Mouse (Mus musculus) cerebellum, adult 2 months (tissue): ENCODE results near the gene Rbm33.

Experiments
- CTCF ChIP-seq: fragments of 200-500 bp; IDR thresholded peaks from 2 replicates; pipeline ENCODE4 v1.5.1; 2011; ENCODE audit warnings: low read depth, mild to moderate bottlenecking, control low read depth, low read length, moderate library complexity, borderline replicate concordance; ENCODE audit not compliant: insufficient read depth
- POLR2A ChIP-seq: fragments of 200-500 bp; IDR thresholded peaks from 2 replicates; pipeline ENCODE4 v1.6.1; 2011; ENCODE audit warnings: low read length, control low read depth, borderline replicate concordance; ENCODE audit not compliant: insufficient read depth

DNA sequence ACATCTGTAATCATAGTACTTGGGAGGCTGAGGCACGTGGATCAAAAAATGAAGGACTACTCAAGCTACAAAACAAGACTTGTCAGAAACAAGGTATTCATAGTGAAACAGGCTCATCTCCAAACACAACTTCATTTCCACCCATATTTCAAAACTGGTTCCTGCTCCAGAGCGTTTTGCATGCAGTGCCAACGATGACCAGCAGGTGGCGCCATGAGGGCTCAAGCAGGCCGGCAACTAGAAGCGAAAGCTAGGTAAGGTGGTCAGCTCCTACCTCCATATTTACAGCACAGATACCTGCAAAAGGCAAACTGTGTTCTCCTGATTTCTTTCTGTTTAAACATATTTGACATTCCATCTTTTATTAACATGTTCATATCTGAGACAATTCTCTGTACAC, 22.9 kb upstream of the Rbm33 start:
- peak; percentile 94 for TF ChIP-seq CTCF
- TF ChIP-seq POLR2A, result no peak
